Mouse (Mus musculus) stomach, postnatal 0 days (tissue): ENCODE measurements around the gene Ccdc34. TPM values are rescaled to one million over a fixed set of nuclear protein-coding genes. Genes with fewer than 3 reads are reported as not detected.
A peak's percentile ranks its signal among the peaks of the same experiment; 100 is the strongest.

Experiments used
- ATAC-seq: fragments of 200-750 bp; cut with Nextera tagmentation; 2 replicates; pipeline ENCODE4 v1.8.0; 2017; ENCODE audit not compliant: low FRiP score, low TSS enrichment
- DNase-seq: peaks from one replicate; pipeline ENCODE4 v3.0.0-alpha.2; 2016; ENCODE audit warnings: low spot score
- H3K27ac ChIP-seq: fragments of 300-500 bp; sonication (generic); replicated peaks from 2 replicates; pipeline ENCODE4 v1.5.1; 2014; ENCODE audit warnings: mild to moderate bottlenecking, control low read depth
- H3K27me3 ChIP-seq: fragments of 300-500 bp; sonication (generic); 2 replicates; pipeline ENCODE4 v1.6.1; 2014; ENCODE audit warnings: low read length; ENCODE audit not compliant: control insufficient read depth, insufficient read depth
- H3K36me3 ChIP-seq: fragments of 300-500 bp; sonication (generic); 2 replicates; pipeline ENCODE4 v1.6.1; 2014; ENCODE audit warnings: low read length, mixed read lengths; ENCODE audit not compliant: control insufficient read depth, insufficient read depth
- H3K4me1 ChIP-seq: fragments of 300-500 bp; sonication (generic); replicated peaks from 2 replicates; pipeline ENCODE4 v1.6.1; 2014; ENCODE audit warnings: antibody characterized with exemption; ENCODE audit not compliant: control insufficient read depth, insufficient read depth
- H3K4me2 ChIP-seq: fragments of 300-500 bp; sonication (generic); replicated peaks from 2 replicates; pipeline ENCODE4 v1.6.1; 2014; ENCODE audit warnings: low read depth, mild to moderate bottlenecking, control low read depth, moderate library complexity
- H3K4me3 ChIP-seq: fragments of 300-500 bp; sonication (generic); 2 replicates; pipeline ENCODE4 v1.5.1; 2014; ENCODE audit warnings: low read depth, low read length, control low read depth
- H3K9ac ChIP-seq: fragments of 300-500 bp; sonication (generic); 2 replicates; pipeline ENCODE4 v1.6.1; 2014; ENCODE audit warnings: mild to moderate bottlenecking, low read length, control low read depth, mixed read lengths
- H3K9me3 ChIP-seq: fragments of 300-500 bp; sonication (generic); 2 replicates; pipeline ENCODE4 v1.6.1; 2016; ENCODE audit warnings: low read length; ENCODE audit not compliant: control insufficient read depth
- CTCF ChIP-seq: IDR thresholded peaks from 2 replicates; pipeline ENCODE4 v1.5.1; 2016; ENCODE audit warnings: antibody characterized with exemption, low read depth, mild to moderate bottlenecking, moderate library complexity
- EP300 ChIP-seq: optimal IDR thresholded peaks from 2 replicates; pipeline ENCODE3; 2016; ENCODE audit warnings: antibody characterized with exemption
- WGBS: fragments of 180-500 bp; shearing (Covaris S2); extraction: QIAGEN DNeasy Blood & Tissue Kit; methylation state at CpG from one replicate; pipeline ENCODE4 v1.1.7; 2014; 5-methylcytosine and 5-hydroxymethylcytosine counted together
- polyA plus RNA-seq: library from polyadenylated mRNA; unstranded; fragments of >200 nt; fragmentation: Nextera tagmentation; extraction: Ambion mirVana; gene quantifications from 2 replicates; pipeline ENCODE4 v1.2.1, GENCODE M21; 2015

Ccdc34 gene
- polyA plus RNA-seq, 1 experiment from 2014 or later = 18.7 TPM

DNA sequence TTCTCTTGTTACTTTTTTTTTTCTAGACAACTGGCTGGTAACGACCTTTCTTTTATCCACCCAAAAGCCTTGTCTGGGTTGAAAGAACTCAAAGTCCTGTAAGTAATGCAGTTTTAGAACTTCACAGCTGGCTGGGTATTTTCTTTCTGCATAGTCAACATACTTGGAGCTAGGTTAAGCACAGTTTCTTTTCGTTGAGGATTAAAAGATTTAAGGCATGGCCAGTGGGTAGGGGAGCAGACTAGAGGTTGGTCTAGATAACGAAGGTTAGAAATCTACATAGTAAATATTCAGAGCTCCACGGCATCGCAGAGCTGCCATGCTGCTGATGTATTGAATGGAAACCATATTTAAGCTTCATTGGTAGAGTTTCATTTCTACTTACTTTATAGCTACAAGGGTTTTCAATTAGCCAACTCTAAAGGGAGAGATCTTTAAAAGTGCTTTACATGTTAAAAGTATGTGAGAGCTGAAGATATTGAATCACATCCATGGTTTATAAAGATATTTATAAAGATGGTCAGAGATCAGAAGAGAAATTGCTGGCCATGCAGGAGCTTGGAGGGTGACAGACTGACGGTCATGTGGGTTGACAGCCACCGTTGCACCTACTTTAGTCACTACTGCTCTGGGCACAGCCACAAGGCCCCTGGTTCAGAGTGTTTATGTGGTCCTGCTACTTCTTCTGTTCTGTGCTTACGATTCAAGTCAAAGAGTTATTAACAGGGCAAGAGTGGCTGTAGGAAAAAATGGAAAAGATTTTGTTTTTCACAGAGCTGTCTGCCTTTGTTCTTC, 27.7 kb upstream of the Ccdc34 start:
- Histone ChIP-seq H3K9me3 (no peaks in the 10 kb centered on the region), H3K36me3 (no peaks in the 10 kb centered on the region), H3K27ac (peak overlapping the region; percentile 20; the same call in 1 of the 2 replicates), H3K27me3 (no peaks in the 10 kb centered on the region), H3K4me3 (no peak overlapping the region), H3K4me2 (0 out of 2 replicates have a peak overlapping the region, but pooled peaks have one; percentile 2), H3K9ac (no peak overlapping the region), H3K4me1 (peaks cover 4% of the 10 kb centered on the region; the same call in 1 of the 2 replicates)
- DNase-seq (no peak), ATAC-seq (no peak)
- no peak for TF ChIP-seq EP300
- TF ChIP-seq CTCF = no peak
- WGBS = 38% methylated on average over 8 of the region's 8 CpGs

DNA sequence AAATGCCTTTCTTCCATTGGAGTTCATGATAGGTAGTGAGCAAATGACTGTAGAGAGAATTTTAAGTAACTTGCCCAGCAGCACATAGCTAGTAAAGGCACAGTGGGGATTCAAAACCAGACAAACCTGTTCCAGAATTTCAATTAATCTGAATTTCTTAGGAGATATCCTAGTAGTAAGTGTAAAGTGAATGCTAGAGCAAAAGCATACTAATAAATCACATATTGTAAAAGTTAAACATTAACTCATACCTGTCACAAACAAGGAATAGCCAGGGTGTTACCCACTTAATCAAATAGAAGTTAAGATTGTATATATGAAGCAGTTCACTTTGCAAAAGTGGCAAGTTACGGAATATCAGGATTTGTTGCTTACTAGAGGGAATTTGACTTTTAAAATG, 25.9 kb upstream of the Ccdc34 start:
- no peak for TF ChIP-seq EP300
- no peak for TF ChIP-seq CTCF
- Histone ChIP-seq H3K4me2 (no peak overlapping the region), H3K36me3 (no peaks in the 10 kb centered on the region)

GRCm38 (mm10) chr2:109992448-109993073, 25.1 kb upstream of the Ccdc34 start:
- no peaks in the 10 kb centered on the region for H3K9me3 ChIP-seq
- DNase-seq (peak; percentile 47), ATAC-seq (peak; percentile 61)
- no peaks in the 10 kb centered on the region for H3K27me3 ChIP-seq
- H3K27ac ChIP-seq = peak overlapping the region; percentile 53; the same call in 1 of the 2 replicates
- H3K9ac ChIP-seq = no peak overlapping the region
- H3K4me3 ChIP-seq = no peak overlapping the region
- no peaks in the 10 kb centered on the region for H3K36me3 ChIP-seq
- WGBS = 55% methylated on average over 11 of the region's 11 CpGs
- peaks cover 2% of the 10 kb centered on the region for H3K4me1 ChIP-seq
- TF ChIP-seq EP300 (no peak), CTCF (no peak)
- H3K4me2 ChIP-seq = 0 out of 2 replicates have a peak overlapping the region, but pooled peaks have one; percentile 18

More for the DNA sequence above, 25.9 kb upstream of the Ccdc34 start:
- peak; percentile 79 for ATAC-seq
- no peaks in the 10 kb centered on the region for H3K9me3 ChIP-seq
- 58% methylated on average over 1 of the region's 1 CpGs for WGBS
- peaks cover 2% of the 10 kb centered on the region for H3K4me1 ChIP-seq
- no peak overlapping the region for H3K4me3 ChIP-seq
- no peaks in the 10 kb centered on the region for H3K27me3 ChIP-seq
- no peak overlapping the region for H3K9ac ChIP-seq
- no peak for DNase-seq
- no peak overlapping the region for H3K27ac ChIP-seq

GRCm38 (mm10) chr2:109993404-109993803, 24.2 kb upstream of the Ccdc34 start:
- no peaks in the 10 kb centered on the region for H3K9me3 ChIP-seq
- peaks cover 2% of the 10 kb centered on the region for H3K4me1 ChIP-seq
- no peak overlapping the region for H3K27ac ChIP-seq
- DNase-seq = no peak
- H3K27me3 ChIP-seq = no peaks in the 10 kb centered on the region
- ATAC-seq = no peak
- no peak overlapping the region for H3K4me3 ChIP-seq
- H3K36me3 ChIP-seq = no peaks in the 10 kb centered on the region
- TF ChIP-seq EP300 (no peak), CTCF (no peak)
- H3K4me2 ChIP-seq = no peak overlapping the region
- no peak overlapping the region for H3K9ac ChIP-seq

DNA sequence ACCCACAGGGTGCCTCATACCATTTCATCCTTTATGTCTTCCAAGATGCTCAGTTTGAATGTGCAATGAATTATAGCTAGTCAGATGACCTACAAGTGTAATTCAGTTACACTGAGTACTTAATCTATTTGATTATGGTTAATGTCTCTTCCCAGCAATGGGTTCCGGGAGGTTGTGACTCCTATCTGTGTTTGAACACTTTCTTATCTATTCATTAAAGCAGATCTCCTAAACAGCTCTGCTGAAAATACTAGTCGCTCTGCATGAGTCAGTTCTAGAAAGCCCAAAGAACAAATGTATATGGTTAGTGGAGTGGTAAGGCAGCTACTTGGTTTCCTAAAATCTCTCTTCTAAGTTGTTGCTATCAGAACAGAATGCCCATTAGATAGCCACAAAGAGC, 22.6 kb upstream of the Ccdc34 start:
- H3K27ac ChIP-seq = no peak overlapping the region; the same call in 1 of the 2 replicates
- peaks cover 3% of the 10 kb centered on the region; the same call in 1 of the 2 replicates for H3K36me3 ChIP-seq
- no peaks in the 10 kb centered on the region for H3K27me3 ChIP-seq
- no peak overlapping the region for H3K9ac ChIP-seq
- no peak overlapping the region for H3K4me3 ChIP-seq
- ATAC-seq = no peak
- DNase-seq = no peak
- peaks cover 2% of the 10 kb centered on the region for H3K4me1 ChIP-seq
- TF ChIP-seq EP300 = no peak
- no peak for TF ChIP-seq CTCF
- no peaks in the 10 kb centered on the region for H3K9me3 ChIP-seq
- no peak overlapping the region for H3K4me2 ChIP-seq
- WGBS = 46% methylated on average over 2 of the region's 2 CpGs

DNA sequence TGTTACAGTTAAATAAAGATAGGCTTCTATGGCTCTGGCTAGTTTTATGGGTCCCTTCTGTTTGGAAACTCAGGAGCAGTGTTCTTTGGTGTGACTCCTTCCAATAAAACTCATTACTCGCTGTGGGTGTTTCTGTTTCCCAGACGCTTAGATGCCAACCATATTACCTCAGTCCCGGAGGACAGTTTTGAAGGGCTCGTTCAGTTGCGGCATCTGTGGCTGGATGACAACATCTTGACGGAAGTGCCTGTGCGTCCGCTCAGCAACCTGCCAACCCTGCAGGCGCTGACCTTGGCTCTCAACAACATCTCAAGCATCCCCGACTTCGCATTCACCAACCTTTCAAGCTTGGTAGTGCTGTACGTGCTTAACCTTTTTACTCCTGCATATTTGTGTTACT, 21.2 kb upstream of the Ccdc34 start:
- Histone ChIP-seq H3K36me3 (peaks cover 3% of the 10 kb centered on the region; the same call in 1 of the 2 replicates), H3K27ac (no peak overlapping the region; the same call in 1 of the 2 replicates), H3K4me2 (no peak overlapping the region), H3K9ac (no peak overlapping the region), H3K9me3 (no peaks in the 10 kb centered on the region), H3K4me1 (peaks cover 2% of the 10 kb centered on the region), H3K4me3 (no peak overlapping the region), H3K27me3 (no peaks in the 10 kb centered on the region)
- 76% methylated on average over 12 of the region's 12 CpGs for WGBS
- DNase-seq = no peak
- no peak for ATAC-seq
- TF ChIP-seq CTCF = no peak
- TF ChIP-seq EP300 = no peak
